ENCODE assay signal across 8 mouse cellular contexts in genomic region chr1:78657671-78658440, GRCm38 (mm10). TPM values are rescaled to one million over a fixed set of nuclear protein-coding genes. Genes with fewer than 3 reads are reported as not detected.
A peak's percentile ranks its signal among the peaks of the same experiment; 100 is the strongest.
DNase-seq lines count a peak whose midpoint lies in the region; ATAC-seq lines count a peak whose summit lies in the region.

Gene Acsl3, plus strand, starts transcription at chr1:78657825.
Gene Utp14b, plus strand, starts transcription at chr1:78658038.

- H3K27ac ChIP-seq in embryonic facial prominence, embryonic 11.5 days (replicated peaks; ENCODE audit: low read depth, low read length) = peak within 1 kb of the TSS; percentile 95
- H3K27ac ChIP-seq in limb, embryonic 10.5 days = peak within 1 kb of the TSS; percentile 95
- peak within 1 kb of the TSS; percentile 98 for H3K27ac ChIP-seq in midbrain, embryonic 12.5 days (replicated peaks)

- no peaks in the 10 kb centered on the region for H3K9me3 ChIP-seq in embryonic facial prominence, embryonic 11.5 days (replicated peaks; ENCODE audit: control insufficient read depth, low read length)
- no peaks in the 10 kb centered on the region for H3K9me3 ChIP-seq in limb, embryonic 10.5 days (replicated peaks)
- H3K9me3 ChIP-seq in midbrain, embryonic 12.5 days = no peaks in the 10 kb centered on the region

- H3K4me3 ChIP-seq in embryonic facial prominence, embryonic 11.5 days (ENCODE audit: low read depth, low read length) = peak within 1 kb of the TSS; percentile 98
- H3K4me3 ChIP-seq in limb, embryonic 10.5 days = peak within 1 kb of the TSS; percentile 78
- peak within 1 kb of the TSS; percentile 95 for H3K4me3 ChIP-seq in midbrain, embryonic 12.5 days

- peak; percentile 98 for DNase-seq in 3134 (ENCODE audit: extremely low read depth, insufficient read length, low spot score)
- DNase-seq in adrenal gland, postnatal 25 days = peak; percentile 98
- peak; percentile 99 for DNase-seq in embryonic facial prominence, embryonic 11.5 days (ENCODE audit: low spot score)
- peak; percentile 100 for DNase-seq in heart, adult 11 months
- DNase-seq in kidney, adult 11 months = peak; percentile 98
- DNase-seq in limb, embryonic 10.5 days (ENCODE audit: low spot score) = peak; percentile 98
- DNase-seq in skeletal muscle tissue, adult 2 months (ENCODE audit: low read depth, low spot score) = peak; percentile 93

- no peaks in the 10 kb centered on the region; the same call in 1 of the 2 replicates for H3K4me1 ChIP-seq in embryonic facial prominence, embryonic 11.5 days (ENCODE audit: control insufficient read depth, insufficient read depth, low read length)
- H3K4me1 ChIP-seq in limb, embryonic 10.5 days = peaks cover 44% of the 10 kb centered on the region
- peaks cover 30% of the 10 kb centered on the region for H3K4me1 ChIP-seq in midbrain, embryonic 12.5 days

- peak; percentile 97 for ATAC-seq in embryonic facial prominence, embryonic 11.5 days (replicated peaks; ENCODE audit: insufficient number of reproducible peaks, low FRiP score, low TSS enrichment, low read depth)
- ATAC-seq in midbrain, embryonic 12.5 days (ENCODE audit: low FRiP score, low read depth) = peak; percentile 100

- peak within 1 kb of the TSS; percentile 50 for H3K4me2 ChIP-seq in embryonic facial prominence, embryonic 11.5 days (ENCODE audit: low read depth, low read length)
- H3K4me2 ChIP-seq in midbrain, embryonic 12.5 days (replicated peaks) = peak within 1 kb of the TSS; percentile 81

- WGBS in embryonic facial prominence, embryonic 11.5 days = under 1% methylated on average over 86 of the region's 104 CpGs
- WGBS in limb, embryonic 10.5 days = under 1% methylated on average over 102 of the region's 104 CpGs
- under 1% methylated on average over 89 of the region's 104 CpGs for WGBS in midbrain, embryonic 12.5 days

- peak within 1 kb of the TSS; percentile 98 for H3K9ac ChIP-seq in embryonic facial prominence, embryonic 11.5 days (replicated peaks; ENCODE audit: low read length)
- H3K9ac ChIP-seq in midbrain, embryonic 12.5 days (replicated peaks) = peak within 1 kb of the TSS; percentile 98

- H3K36me3 ChIP-seq in embryonic facial prominence, embryonic 11.5 days (replicated peaks; ENCODE audit: control insufficient read depth, insufficient read depth, low read depth, low read length) = no peaks in the 10 kb centered on the region
- no peaks in the 10 kb centered on the region for H3K36me3 ChIP-seq in limb, embryonic 10.5 days
- no peaks in the 10 kb centered on the region for H3K36me3 ChIP-seq in midbrain, embryonic 12.5 days

- H3K27me3 ChIP-seq in embryonic facial prominence, embryonic 11.5 days (ENCODE audit: control insufficient read depth, insufficient read depth, low read length) = no peaks in the 10 kb centered on the region
- H3K27me3 ChIP-seq in limb, embryonic 10.5 days (ENCODE audit: low read depth, poor library complexity, severe bottlenecking) = no peaks in the 10 kb centered on the region
- no peaks in the 10 kb centered on the region for H3K27me3 ChIP-seq in midbrain, embryonic 12.5 days

RNA-seq across cellular contexts. Expression of gene Acsl3, which starts in this region (rescaled TPM):
- 26.9 and 36.4 TPM in 2 replicates for total RNA-seq in adrenal gland, postnatal 25 days (2021)
- 100.0 and 112 TPM in 2 replicates for polyA plus RNA-seq in embryonic facial prominence, embryonic 11.5 days (2014; fragmentation: Nextera tagmentation; extraction: Ambion mirVana)
- polyA plus RNA-seq in limb, embryonic 10.5 days (2016; fragmentation: Nextera tagmentation; extraction: Ambion mirVana) = 62.2 and 82.4 TPM in 2 replicates
- polyA plus RNA-seq in midbrain, embryonic 12.5 days (2016; fragmentation: Nextera tagmentation; extraction: Ambion mirVana) = 92.1 and 92.8 TPM in 2 replicates

RNA-seq across cellular contexts. Expression of gene Utp14b, which starts in this region (rescaled TPM):
- 4.4 and 4.6 TPM in 2 replicates for total RNA-seq in adrenal gland, postnatal 25 days (2021)
- polyA plus RNA-seq in embryonic facial prominence, embryonic 11.5 days (2014; fragmentation: Nextera tagmentation; extraction: Ambion mirVana) = 6.3 and 6.6 TPM in 2 replicates
- 4.1 and 4.8 TPM in 2 replicates for polyA plus RNA-seq in limb, embryonic 10.5 days (2016; fragmentation: Nextera tagmentation; extraction: Ambion mirVana)
- 3.6 and 3.8 TPM in 2 replicates for polyA plus RNA-seq in midbrain, embryonic 12.5 days (2016; fragmentation: Nextera tagmentation; extraction: Ambion mirVana)

Comparison
In these comparisons a context has a peak if more than half of its experiments do, and no peak if none do; other contexts are left out.
1. Peak in every context shown above with its lines: DNase-seq, ATAC-seq, H3K4me3 ChIP-seq and H3K27ac ChIP-seq.